Mouse (Mus musculus) urinary bladder, adult 2 months (tissue): Measurements from ENCODE around the gene Hic1. TPM values are rescaled to one million over a fixed set of nuclear protein-coding genes. Genes with fewer than 3 reads are reported as not detected.
"Not testable (repeated sequence)": the region's sequence is repeated elsewhere in the genome, so short reads cannot be mapped to it uniquely, and the experiment has no call there.

Experiments
- DNase-seq: peaks from one replicate; pipeline ENCODE4 v3.0.0; 2022; ENCODE audit warnings: low spot score
- polyA plus RNA-seq: library from polyadenylated mRNA; depleted of rRNA; stranded (reverse); fragments of >200 nt; gene quantifications from 2 replicates; pipeline ENCODE4 v1.2.3, GENCODE M21; 2012

The Hic1 gene
- polyA plus RNA-seq, 1 experiment = 16.9 TPM

DNA sequence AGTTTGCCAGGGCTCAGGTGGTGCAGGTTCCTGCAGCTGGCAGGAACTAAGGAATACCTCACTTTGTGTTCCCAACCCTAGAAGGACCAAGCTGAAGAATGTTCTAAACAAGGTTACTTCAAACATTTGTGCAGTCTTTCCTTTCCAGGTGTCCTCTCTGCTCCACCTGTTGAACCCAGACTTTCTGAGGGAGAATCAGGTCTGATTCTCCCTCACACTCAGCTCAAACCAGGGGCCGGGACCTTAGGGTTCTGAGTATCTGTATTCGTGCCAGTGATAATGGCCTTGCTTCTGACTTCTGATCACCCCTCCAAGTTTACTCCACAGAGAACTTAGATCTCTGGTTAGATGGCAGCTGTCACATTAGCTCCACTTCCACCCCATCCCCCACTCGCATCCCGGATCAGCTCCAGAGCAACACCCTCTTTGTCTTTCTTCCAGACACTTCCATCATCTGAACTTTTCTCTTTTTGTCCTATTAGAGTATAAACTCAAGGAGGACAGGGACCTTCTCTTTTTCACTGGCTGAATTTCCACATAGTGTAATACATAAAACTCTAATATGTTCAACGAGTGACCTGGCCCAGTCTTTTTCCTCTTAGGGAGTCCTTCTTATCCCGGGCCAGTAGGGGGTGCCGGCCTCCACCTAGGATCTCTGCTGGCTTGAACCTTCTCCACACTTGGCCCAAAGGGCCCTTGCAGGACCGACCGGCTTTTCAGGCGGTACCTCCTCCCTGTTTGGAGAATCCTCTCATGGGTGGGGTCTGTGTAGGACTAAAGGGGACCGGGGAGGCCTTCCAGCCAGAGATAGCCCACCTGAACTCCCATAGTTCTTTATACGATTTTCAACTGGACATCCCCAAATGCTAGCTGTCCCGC is 23.3 kb upstream of the Hic1 start:
- DNase-seq = peak; percentile 59

DNA sequence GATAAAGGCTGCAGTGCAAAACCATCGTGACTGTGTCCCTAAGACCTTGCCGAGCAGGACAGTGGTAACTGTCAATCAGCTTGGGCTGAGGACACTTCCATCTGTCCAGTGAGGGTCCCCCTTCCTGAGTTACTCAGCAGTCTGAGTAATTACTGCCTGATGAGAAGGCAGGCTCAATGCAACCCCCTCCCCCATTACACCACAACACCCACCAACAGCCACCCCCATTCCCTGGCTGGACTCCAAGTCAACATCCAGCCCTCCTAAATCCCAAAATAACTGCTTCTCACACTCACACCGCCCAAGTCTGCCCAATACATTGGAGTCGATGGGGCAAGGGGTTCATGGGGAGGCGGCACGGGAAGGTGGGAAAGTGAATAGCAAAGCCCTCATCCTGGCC is 22.5 kb upstream of the Hic1 start:
- no peak for DNase-seq

DNA sequence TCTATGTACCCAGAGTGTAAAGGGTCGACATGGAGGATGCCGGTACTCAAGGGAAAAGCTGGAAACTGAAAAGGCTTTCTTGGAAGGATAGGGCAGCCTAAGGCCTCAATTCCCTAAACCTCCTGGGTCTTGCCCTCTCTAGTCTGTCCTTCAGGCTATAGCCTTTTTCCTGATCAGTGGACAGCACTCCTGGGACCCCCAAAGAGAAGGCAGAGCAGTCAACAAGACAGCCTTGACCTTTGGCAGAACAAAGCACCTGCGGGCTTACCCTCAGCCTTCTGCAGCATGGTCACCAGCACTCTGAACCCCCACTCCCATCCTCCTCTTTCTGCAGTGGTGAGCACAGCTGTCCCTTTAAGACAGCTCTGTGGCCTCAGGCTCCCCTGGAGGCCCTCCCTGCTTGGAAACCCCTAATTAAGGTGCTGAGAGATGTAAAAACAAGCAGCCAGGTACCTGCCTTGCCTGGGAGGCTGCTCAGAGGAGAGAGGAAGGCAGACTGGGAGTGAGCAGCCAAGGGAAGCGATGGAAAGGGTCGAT is 21.7 kb upstream of the Hic1 start, which contains the start of gene Dph1:
Dph1 (minus strand) TSS at position 337 of the 537 bp plus-strand sequence.
- DNase-seq = no peak

DNA sequence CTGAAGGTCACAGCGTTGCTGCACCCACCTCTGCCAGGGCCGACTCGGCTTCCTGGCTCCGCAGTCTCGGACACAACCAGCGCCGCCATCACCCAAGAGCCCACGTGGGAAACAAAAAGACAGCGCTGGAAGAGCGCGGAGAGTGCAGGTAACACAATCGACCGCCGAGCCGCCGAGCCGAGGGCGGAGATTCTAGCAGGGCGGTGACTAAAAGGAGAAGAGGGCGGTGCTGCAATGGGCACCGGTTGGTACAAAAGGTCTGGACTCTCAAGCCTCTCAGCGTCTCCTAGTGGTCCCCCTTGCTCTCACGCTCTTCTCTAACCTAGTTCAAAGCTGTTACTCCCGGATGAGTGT is 21.0 kb upstream of the Hic1 start:
- DNase-seq = peak; percentile 51

DNA sequence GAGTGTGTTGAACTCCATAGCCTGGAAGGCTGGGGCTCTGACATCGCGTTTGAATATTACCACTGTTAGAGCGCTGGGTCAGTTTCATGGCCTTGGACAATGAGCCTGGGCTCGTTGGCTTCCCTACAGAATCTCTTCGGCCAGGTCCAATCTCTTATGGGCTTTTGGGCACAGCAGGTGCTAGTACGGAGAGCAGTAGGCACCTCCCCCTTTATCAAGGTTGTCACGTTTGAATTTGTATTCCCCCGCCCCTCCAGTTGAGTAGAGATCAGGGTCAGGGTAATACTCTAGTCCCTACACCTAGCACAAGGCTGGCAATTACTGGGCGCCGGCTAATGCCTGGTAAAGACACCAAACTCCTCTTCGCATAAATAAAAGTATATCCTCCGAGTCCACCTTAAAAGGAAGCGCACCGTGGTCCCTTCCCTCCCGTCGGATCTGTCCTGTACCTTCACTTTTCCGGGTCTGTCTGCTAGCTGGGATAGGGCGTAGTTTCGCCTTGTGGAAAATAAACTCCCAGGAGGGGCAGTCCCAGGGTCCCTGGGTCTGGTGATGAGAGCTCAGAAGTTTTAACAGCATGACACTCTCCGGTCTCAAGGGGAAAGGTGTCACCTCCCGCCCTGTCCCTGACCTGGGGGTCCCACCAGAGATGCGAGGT is 20.5 kb upstream of the Hic1 start:
- DNase-seq = no peak

DNA sequence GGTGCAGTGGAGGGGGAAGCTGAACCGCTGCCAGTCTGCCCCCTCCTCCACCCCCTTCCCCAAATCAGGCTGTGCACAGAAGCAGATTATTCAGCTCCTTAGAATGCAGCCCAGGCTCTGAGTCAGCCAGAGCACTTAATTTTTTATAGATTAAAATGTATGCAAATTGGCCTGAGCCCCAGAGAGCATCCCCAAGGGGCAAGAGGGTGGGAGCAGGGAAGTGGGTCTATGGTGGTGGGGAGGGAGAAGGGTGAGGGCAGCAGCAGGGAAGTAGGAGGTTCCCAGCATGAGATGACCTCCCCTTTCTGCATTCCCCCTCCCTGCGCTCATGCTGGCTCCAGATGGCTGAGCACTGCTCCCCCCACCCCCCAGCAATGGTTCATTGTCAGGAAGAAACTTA is 15.7 kb upstream of the Hic1 start:
- no peak for DNase-seq

DNA sequence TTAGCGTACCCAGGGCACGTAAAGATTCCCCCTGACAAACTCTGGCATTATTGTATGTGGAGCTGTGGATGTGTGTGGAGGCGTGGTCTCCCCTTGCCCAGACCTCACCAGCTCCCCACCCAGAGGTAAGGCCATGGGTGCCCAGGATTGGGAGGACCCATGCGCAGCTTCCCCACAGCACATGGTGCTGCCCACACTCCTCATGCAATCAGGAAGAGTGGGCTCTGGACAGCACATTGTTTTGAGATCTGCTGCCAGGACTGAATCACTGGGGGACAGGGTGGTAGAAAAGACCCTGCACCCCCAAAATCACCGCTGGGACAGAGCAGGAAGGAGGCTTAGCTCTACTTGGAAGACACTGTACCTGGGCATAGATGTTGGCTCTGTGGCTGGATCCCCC is 15.3 kb upstream of the Hic1 start:
- no peak for DNase-seq

DNA sequence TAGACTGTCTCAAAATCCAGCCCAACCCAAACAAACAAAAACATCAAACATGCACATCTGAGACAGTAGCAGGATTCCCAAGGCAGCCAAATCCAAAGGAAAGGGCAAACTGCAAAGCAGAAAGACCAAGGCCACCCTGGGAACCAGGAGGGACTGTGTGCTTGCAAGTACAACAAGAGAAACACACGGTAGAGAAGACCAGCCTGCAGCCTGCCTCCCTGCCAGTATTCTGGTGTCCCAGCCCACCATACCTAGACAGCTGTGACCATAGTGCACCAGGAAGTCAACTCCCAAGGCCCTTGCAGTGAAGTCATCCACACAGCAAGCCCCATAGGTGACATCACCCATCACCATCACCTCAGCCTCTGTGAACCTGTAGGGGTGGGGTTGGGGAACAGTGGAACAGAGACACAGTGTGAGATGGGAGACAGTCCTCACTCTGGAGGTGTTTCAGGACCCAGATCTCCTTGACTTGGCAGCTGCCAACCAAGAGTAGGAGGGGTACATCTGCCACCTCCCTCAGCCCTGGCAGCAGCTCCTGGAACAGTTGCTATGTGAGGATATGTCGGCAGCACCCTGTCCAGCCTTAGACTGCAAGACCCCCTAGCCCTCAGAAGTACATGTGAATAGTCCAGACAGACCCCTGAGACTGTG is 14.7 kb upstream of the Hic1 start:
- DNase-seq = no peak

DNA sequence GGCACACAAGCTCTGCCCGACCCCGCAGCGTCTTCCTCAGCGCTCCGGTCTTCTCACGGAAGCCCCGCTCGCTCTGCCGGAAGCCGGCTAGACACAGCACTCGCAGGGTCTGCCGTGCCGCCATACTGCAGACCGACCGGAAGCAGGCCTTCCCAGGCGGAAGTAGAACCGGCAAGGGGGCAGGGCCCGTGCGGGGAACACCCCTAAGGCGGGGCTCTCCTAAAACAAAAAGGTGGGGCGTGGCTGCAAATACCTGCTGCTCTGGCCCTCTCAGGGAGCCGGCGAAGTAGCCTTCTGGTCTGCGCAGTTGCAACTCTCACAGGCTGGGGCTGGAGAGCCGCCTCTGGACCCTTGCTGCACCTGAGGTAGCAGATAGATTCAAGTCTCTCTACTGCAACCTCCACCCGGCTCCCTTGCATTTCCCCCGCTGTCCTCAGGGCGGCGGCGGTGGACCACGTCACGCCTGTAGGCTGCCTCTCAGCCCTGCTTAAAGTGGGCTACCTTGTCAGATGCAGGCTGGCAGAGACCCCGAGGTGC is 9.4 kb upstream of the Hic1 start, which contains the start of gene Ovca2:
Ovca2 (minus strand) TSS at position 164 of the 537 bp plus-strand sequence.
- peak; percentile 80 for DNase-seq

DNA sequence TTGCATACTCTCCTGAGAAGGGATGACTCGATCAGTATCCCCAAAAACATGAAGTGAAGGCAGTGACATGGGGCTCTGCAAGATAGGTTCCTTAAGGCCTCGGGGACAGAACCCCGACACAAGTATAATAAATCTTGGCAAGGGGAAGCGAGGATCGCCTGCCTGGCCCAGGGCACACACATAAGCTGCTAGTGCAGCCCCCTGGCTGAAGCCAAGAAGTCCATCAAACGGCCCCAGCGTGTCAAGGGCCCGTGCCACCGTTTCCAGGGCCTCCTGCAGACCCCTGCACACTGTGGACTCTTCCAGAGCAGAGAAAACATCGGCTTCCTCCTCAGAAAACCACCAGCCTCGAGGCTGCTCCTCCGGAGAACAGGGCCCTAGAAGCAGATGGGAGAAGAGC is 8.7 kb upstream of the Hic1 start:
- DNase-seq = no peak

DNA sequence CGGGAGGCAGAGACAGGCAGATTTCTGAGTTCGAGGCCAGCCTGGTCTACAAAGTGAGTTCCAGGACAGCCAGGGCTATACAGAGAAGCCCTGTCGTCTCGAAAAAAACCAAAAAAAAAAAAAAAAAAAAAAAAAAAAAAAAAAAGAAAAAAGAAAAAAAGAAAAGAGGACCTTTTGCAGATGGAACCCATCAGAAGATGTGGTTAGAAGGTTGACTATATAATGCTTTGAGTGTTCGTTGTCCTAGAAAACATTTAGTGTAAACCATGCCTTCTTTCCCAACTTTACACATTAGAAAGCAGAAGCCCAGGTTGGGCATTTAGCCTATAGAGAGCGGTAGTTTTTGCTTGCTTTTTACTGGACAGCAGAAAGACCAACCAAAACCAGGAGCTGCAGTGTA is 5.3 kb upstream of the Hic1 start:
- not testable (repeated sequence) for DNase-seq

DNA sequence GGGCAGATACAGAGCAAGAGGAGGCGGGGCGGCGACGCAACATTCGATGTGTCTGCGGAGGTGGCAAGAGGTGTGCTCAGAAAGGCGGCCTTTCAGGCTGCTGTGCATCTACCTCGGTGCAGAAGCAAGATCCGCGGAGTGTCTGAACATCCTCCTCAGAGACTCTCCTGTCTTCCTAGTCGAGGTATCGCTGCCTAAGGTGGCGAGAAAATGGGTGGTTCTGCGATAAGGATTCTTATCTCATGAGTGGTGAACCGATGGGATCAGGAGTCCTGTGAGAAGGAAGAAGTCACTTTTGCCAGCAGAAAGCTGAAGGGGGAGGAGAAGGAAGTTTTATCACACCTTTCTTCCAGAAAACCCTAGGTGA is 4.5 kb upstream of the Hic1 start:
- DNase-seq = no peak

DNA sequence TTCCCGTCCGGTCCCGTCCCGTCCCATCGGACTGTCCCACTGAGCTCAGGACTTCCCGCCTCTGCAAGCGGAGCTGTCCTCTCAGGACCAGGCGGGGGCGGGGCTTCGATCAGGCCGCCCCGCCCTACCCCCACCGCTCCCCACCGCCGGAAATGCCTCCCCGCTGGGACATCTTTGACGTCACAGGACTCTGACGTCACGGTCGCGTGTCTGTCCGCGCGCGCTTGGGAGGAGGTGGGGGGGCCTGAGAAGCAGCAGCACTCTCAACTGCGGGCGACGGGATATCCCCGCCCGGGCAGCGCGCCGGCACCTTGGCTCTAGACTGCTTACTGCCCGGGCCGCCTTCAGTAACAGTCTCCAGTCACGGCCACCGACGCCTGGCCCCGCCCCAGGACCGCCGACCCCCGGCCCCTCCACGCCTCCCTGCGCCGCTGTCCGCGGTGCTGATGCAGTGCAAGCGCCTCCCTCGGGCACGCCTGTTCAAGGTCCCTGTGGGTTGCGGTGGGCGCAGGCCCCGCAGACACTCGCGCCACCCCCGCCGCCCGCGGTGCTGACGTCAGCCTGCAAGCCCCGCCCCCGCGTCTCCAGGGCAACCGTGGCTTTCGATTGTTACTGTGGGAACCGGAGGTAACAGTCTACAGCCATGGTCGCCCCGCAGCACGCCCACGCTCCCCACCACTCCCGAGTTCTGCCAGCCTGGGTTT is 3.9 kb upstream of the Hic1 start:
- peak; percentile 61 for DNase-seq

DNA sequence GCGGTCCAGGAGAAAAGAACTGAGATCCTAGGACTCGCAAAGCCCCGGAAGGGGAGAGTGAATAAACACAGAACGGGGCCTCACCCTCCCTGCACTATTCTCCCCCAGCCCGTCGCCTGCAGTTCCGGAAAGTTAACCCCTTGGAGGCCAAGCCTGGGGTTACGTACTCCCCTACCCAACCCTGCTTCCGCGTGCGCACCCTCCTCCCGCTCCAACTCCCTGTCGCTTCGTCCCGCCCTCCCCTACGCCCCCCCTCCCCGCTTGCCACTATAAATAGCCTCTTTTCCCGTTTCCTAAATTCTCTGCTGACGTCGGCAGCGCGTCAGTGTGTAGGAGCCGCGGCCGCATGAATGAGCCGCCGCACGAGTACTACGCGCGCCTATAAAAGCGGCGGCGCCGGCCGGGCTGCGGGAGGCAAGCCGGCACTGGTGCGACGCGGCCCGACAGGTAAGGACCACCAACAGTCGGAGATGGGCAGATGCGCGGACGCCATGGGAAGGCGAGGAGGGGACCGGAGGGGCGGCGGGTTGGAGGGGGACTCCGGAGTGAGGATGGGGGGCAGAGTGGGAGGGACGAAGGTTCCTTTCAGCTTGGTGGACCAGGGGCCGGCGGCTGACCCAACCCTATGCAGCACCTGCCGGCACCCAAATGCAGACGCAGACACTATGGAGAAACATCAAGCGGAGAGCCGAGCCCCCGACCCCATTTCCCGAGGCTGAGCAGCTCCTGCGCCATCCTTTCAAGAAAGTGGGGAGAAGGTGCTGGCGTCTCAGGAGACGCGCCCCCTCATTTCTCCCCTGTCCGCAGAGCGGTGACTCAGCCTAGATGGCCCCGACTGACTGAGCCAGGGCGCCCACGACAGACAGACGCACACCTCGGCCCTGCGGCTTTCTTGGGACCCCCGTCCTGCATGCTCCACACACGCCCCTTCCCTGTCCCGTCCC is 3.1 kb upstream of the Hic1 start:
- DNase-seq = peak; percentile 25

DNA sequence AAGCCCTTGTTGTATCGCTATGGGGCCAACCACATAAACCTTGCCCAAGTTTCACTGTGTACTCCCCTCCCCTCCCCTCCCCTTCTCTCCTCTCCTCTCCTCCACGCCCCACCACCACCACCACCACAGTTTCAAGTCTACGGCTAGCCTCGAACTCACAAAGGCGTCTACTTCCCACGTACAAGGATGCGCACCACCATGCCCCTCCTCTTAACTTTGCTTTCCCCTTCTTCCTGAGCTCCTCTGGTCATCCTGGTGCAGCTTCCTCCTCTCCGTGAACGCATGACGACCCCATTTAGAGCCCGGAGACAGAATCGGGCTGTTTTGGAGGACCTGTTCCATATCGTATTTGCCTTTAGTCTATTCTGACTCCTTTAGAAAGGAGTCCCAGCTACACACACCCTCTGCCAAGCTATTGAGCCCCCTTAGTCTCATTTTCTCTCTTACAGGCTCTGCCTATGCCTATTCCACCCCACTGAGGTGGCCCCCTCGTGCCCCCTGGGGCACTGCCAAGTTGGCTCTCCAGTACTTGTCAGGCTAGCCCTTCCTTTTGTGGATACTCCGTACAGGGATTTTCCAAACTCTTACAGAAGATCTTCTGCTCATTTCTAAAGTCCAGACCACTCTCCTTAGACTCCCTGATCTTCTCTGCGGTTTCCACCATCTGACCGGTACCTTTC is 2.0 kb upstream of the Hic1 start:
- DNase-seq = peak; percentile 20

DNA sequence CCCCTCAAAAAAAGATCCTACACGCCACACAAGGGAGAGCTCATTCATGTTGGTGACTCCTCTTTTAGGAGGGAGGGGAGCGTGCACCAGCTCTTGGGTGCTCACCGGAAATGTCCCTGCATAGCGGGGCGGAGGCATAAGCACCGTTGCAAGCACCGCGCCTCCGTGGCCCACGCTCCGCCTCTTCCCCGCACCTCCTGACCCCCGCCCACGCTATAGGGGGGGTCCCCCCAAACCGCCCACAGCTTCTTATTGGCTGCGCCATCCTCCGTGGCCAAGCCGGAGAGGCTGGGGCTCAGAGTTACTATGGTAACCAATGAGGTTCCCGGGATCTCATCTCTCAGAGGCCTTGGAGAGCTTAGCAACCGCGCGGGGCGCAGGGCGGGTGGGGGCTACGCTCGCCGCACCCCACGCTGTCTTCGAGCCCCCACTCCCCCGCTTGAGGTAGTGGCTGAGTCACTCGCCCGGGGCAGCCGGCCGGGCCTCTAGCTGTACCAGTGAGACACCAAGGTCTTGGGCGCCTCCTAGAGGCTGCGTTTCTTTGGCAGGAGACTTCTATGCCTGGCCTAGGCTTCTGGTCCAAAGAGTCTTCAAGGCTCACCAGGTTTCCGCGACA is 925 bp upstream of the Hic1 start:
- DNase-seq = peak; percentile 89

DNA sequence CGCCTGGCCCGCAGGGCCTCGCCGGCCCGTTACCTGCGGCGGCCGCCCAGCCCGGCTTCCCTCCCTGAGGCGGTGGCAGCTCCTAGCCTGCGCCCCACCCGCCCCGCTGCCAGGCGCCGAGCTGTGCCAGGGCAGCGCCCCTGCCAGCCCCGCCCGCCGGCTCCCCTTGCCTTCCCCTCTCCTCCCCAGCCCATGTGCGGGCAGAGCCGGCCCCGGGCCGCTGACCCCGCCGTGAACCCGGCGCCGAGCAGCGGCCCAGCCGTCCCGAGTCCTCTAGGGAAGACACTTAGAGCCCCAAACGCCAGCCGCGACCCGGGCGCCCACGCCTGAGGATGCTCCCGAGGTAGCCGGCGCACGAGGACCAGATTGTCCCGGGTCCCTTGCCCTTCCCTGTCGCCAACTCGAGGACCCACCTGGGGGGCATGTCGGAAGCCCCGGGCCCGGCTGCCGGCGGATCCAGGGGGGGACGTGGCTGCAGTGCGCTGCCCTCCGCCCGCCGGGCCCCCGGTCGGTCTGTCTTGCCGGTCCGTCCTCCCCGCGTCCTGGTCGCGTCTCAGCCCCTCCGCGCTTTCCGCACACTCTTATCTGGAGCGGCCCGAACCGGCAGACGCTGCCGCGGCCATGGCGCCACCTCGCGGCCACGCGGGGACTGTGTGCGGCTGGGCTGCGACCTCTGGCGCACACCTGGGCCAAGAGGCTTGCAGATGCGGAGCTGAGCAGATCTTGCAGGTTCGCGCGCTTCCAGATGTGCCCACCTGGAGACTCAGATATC is 543 bp downstream of the Hic1 start:
- DNase-seq = peak; percentile 82
